Mouse (Mus musculus): ENCODE data around the gene Chrnb2. TPM values are rescaled to one million over a fixed set of nuclear protein-coding genes. Genes with fewer than 3 reads are reported as not detected.

The Chrnb2 gene
- polyA plus RNA-seq, 1 experiment from 2014 or later = 0.27 TPM

DNA sequence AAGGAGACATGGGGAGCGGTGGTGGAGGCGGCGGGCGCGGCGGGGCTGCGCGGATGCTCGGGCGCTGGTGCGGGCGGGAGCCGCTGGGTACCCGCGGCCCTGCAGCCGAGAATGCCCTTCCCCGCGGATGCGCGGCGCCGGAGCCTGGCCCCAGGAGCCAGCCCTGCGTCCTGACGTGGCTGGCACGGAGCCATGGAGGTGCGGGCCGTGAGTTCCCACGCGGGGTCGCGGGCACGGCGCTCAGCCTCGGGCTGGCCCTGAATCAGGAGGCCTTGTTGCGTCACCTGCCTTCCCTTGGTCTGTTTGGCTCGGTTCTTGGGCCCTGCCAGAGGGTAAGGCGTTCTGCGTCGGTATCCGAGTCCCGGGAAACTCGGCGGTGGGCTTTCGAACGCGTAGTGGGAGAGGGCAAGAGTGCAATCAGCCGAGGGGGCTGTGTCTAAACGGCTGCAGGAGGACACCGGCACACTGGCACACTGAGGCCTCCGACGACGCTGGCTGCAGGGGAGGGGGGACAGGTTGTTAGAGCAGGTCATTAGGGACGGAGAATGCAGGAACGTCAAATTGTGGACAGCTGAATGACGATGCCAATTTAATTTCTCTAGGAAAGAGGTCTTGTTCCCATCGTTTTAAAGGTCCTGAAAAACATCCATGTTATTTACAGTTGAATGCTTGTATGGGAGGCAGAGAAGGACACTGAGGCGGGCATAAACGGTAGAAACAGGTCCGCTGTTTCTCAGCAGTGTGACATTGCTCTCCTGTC lies 49.0 kb downstream of the Chrnb2 start:
- Histone ChIP-seq H3K9me3 (replicated peaks; ENCODE audit: control insufficient read depth, low read length) (no peaks in the 10 kb centered on the region), H3K9ac (ENCODE audit: low read depth, low read length) (peak overlapping the region; percentile 87), H3K36me3 (ENCODE audit: control insufficient read depth, insufficient read depth, low read length) (no peaks in the 10 kb centered on the region), H3K4me3 (ENCODE audit: low read depth, low read length) (peak overlapping the region; percentile 97), H3K27ac (ENCODE audit: low read depth, low read length) (peak overlapping the region; percentile 71; the same call in 1 of the 2 replicates), H3K4me1 (ENCODE audit: control insufficient read depth, insufficient read depth, low read length) (peaks cover 11% of the 10 kb centered on the region), H3K4me2 (peak overlapping the region; percentile 97), H3K27me3 (ENCODE audit: control insufficient read depth, insufficient read depth, low read length) (no peaks in the 10 kb centered on the region)
- 2% methylated on average over 59 of the region's 59 CpGs for WGBS (ENCODE audit: insufficient replicate concordance)
- peak; percentile 47 for ATAC-seq (replicated peaks; ENCODE audit: insufficient number of reproducible peaks, low FRiP score, low TSS enrichment)

DNA sequence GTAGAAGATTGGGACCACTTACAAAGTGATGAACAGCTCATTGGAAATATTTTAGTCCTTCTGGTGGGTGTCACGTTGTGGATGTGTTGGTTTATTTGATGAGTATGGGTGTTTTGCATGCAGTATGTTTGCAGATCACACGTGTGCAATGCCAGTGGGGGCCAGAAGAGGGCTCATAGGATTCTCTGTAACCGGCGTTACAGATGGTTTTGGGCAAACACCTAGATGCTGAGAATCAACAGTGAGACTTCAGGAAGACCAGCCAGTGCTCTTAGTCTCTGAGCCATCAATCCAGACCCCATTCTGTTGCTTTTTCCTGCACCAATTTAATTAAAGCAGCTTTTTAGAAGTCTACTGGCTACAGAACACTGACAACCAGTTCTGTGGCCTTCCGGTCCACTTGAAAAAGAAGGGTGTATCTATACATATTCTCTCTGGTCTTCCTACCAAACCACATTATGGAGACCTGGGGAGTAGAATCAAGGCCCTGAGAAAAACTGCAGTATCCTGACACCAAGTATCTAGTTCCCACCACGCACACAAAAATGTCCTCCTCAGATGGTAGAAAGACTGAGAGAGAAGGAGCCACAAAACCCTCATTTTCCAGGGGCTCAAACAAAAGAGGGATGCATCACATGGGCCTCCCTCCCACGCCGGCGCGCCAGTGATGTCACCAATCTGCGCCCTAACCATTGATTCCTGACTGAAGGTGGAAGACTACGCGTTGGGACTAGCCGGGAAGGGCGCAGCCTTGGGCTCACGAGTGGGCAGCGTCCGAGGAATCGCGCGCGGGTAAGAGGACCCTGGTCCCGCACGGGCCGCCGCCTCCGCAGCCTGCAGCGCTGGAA lies 49.8 kb downstream of the Chrnb2 start, which contains the start of gene Adar:
Adar (plus strand) TSS at position 664 of the 848 bp plus-strand sequence.
- peak within 1 kb of the TSS; percentile 97 for H3K4me2 ChIP-seq
- H3K36me3 ChIP-seq (ENCODE audit: control insufficient read depth, insufficient read depth, low read length) = no peaks in the 10 kb centered on the region
- peak within 1 kb of the TSS; percentile 71; the same call in 1 of the 2 replicates for H3K27ac ChIP-seq (ENCODE audit: low read depth, low read length)
- H3K9me3 ChIP-seq (replicated peaks; ENCODE audit: control insufficient read depth, low read length) = no peaks in the 10 kb centered on the region
- ATAC-seq (replicated peaks; ENCODE audit: insufficient number of reproducible peaks, low FRiP score, low TSS enrichment) = peak; percentile 60; the same call in 1 of the 2 replicates
- H3K4me1 ChIP-seq (ENCODE audit: control insufficient read depth, insufficient read depth, low read length) = peaks cover 11% of the 10 kb centered on the region
- H3K9ac ChIP-seq (ENCODE audit: low read depth, low read length) = peak within 1 kb of the TSS; percentile 87
- H3K27me3 ChIP-seq (ENCODE audit: control insufficient read depth, insufficient read depth, low read length) = no peaks in the 10 kb centered on the region
- peak within 1 kb of the TSS; percentile 97 for H3K4me3 ChIP-seq (ENCODE audit: low read depth, low read length)
- 6% methylated on average over 28 of the region's 28 CpGs for WGBS (ENCODE audit: insufficient replicate concordance)

DNA sequence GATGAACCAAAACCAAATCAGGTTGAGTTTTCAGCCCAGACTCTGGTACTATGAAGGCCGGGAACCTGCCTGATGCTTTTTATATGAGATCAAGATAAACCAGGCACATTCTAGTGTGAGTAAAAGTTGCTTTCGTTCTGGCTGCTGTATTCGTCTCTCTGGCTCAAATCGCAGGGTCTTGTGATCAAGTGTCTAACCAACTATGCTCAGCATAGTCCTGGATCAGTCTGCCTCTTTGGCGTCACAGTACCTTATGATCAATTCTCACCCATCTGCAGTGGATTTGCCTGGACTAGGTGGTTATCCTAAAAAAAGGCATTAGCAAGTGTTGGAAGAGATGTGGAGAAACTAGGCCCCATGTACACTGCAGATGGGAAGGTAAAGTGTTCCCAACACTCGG lies 60.4 kb downstream of the Chrnb2 start:
- H3K27me3 ChIP-seq (ENCODE audit: control insufficient read depth, insufficient read depth, low read length) = no peaks in the 10 kb centered on the region

DNA sequence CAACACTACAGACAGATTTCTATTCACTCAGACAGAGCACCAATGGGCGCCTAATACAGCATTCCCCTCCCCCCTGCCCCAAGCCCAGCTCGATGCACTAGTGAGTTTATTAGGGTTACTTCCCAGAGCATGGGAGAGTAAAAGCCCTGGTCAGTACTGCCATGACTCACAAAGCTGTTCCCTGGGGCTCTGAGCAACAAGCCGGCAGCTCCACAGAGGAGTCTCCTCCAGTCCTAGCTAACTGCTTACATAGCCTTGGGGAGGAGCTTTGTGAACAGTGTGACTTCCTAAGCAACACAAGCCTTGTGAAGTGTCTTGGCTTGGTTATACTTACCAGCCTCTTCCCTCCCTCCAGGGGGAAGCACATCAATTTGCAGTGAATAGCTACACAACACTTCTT lies 60.8 kb downstream of the Chrnb2 start:
- 48% methylated on average over 3 of the region's 3 CpGs for WGBS (ENCODE audit: insufficient replicate concordance)
- Histone ChIP-seq H3K4me1 (ENCODE audit: control insufficient read depth, insufficient read depth, low read length) (no peaks in the 10 kb centered on the region), H3K4me2 (no peak overlapping the region), H3K4me3 (ENCODE audit: low read depth, low read length) (no peak overlapping the region), H3K36me3 (ENCODE audit: control insufficient read depth, insufficient read depth, low read length) (no peaks in the 10 kb centered on the region), H3K9me3 (replicated peaks; ENCODE audit: control insufficient read depth, low read length) (no peaks in the 10 kb centered on the region), H3K27ac (ENCODE audit: low read depth, low read length) (no peak overlapping the region), H3K9ac (ENCODE audit: low read depth, low read length) (no peak overlapping the region), H3K27me3 (ENCODE audit: control insufficient read depth, insufficient read depth, low read length) (no peaks in the 10 kb centered on the region)
- ATAC-seq (replicated peaks; ENCODE audit: insufficient number of reproducible peaks, low FRiP score, low TSS enrichment) = no peak

More for the DNA sequence above, 60.4 kb downstream of the Chrnb2 start:
- no peak for ATAC-seq (replicated peaks; ENCODE audit: insufficient number of reproducible peaks, low FRiP score, low TSS enrichment)
- H3K9ac ChIP-seq (ENCODE audit: low read depth, low read length) = no peak overlapping the region
- 71% methylated on average over 6 of the region's 6 CpGs for WGBS (ENCODE audit: insufficient replicate concordance)
- no peaks in the 10 kb centered on the region for H3K4me1 ChIP-seq (ENCODE audit: control insufficient read depth, insufficient read depth, low read length)
- H3K36me3 ChIP-seq (ENCODE audit: control insufficient read depth, insufficient read depth, low read length) = no peaks in the 10 kb centered on the region
- no peak overlapping the region for H3K4me2 ChIP-seq
- no peaks in the 10 kb centered on the region for H3K9me3 ChIP-seq (replicated peaks; ENCODE audit: control insufficient read depth, low read length)
- no peak overlapping the region for H3K27ac ChIP-seq (ENCODE audit: low read depth, low read length)
- no peak overlapping the region for H3K4me3 ChIP-seq (ENCODE audit: low read depth, low read length)

DNA sequence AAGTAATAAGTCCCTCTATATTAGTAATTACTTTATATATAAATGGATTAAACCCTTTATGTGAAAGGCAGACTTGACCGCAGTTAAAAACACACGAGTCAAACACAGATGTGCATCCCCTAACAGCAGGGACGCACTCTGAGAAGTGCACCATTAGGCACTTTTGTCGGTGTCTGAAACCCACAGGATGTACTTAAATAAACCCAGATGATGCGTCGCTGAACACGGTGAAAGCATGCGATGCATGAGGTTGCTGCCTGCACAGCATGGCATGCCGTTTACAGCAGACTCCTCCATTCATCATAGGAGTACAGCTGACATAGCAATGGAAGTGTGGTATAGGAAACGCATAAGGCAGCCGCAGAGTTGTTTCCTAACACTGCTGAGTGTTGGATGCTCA lies 64.0 kb downstream of the Chrnb2 start:
- Histone ChIP-seq H3K4me1 (ENCODE audit: control insufficient read depth, insufficient read depth, low read length) (no peaks in the 10 kb centered on the region), H3K36me3 (ENCODE audit: control insufficient read depth, insufficient read depth, low read length) (no peaks in the 10 kb centered on the region), H3K9ac (ENCODE audit: low read depth, low read length) (no peak overlapping the region), H3K27me3 (ENCODE audit: control insufficient read depth, insufficient read depth, low read length) (no peaks in the 10 kb centered on the region), H3K4me3 (ENCODE audit: low read depth, low read length) (no peak overlapping the region), H3K9me3 (replicated peaks; ENCODE audit: control insufficient read depth, low read length) (no peaks in the 10 kb centered on the region), H3K27ac (ENCODE audit: low read depth, low read length) (no peak overlapping the region), H3K4me2 (no peak overlapping the region)
- 81% methylated on average over 11 of the region's 11 CpGs for WGBS (ENCODE audit: insufficient replicate concordance)
- no peak for ATAC-seq (replicated peaks; ENCODE audit: insufficient number of reproducible peaks, low FRiP score, low TSS enrichment)

DNA sequence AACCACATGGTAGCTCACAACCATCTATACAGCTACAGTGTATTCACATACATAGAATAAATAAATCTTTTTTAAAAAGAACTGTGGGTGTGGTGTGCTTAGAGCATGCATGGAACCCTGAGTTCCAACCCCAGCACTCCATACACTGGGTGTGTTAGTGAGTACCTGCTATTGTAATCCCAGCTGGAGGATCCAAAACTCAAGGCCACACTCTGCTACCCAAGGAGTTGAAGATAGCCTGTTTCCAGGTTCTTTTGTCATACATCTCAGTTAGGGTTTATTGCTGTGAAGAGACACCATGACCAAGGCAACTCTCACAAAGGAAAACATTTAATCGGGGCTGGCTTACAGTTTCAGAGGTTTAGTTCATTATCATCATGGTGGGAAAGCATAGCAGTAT lies 65.5 kb downstream of the Chrnb2 start:
- no peak overlapping the region for H3K27ac ChIP-seq (ENCODE audit: low read depth, low read length)
- 90% methylated on average over 1 of the region's 1 CpGs for WGBS (ENCODE audit: insufficient replicate concordance)
- H3K4me3 ChIP-seq (ENCODE audit: low read depth, low read length) = no peak overlapping the region
- H3K27me3 ChIP-seq (ENCODE audit: control insufficient read depth, insufficient read depth, low read length) = no peaks in the 10 kb centered on the region
- H3K9ac ChIP-seq (ENCODE audit: low read depth, low read length) = no peak overlapping the region
- no peaks in the 10 kb centered on the region for H3K36me3 ChIP-seq (ENCODE audit: control insufficient read depth, insufficient read depth, low read length)
- ATAC-seq (replicated peaks; ENCODE audit: insufficient number of reproducible peaks, low FRiP score, low TSS enrichment) = no peak
- no peak overlapping the region for H3K4me2 ChIP-seq
- H3K4me1 ChIP-seq (ENCODE audit: control insufficient read depth, insufficient read depth, low read length) = no peaks in the 10 kb centered on the region
- H3K9me3 ChIP-seq (replicated peaks; ENCODE audit: control insufficient read depth, low read length) = no peaks in the 10 kb centered on the region

Other genes starting within 250 kb of the Chrnb2 start
- gene Kcnn3, start 244.5 kb downstream of the Chrnb2 start, polyA plus RNA-seq (2014; fragmentation: Nextera tagmentation; extraction: Ambion mirVana) = 0.73 and 0.99 TPM in 2 replicates
- 6.6 and 10.9 TPM in 2 replicates for gene Adar, start 49.6 kb downstream of the Chrnb2 start, polyA plus RNA-seq (2014; fragmentation: Nextera tagmentation; extraction: Ambion mirVana)
- gene Ube2q1, start 9.0 kb upstream of the Chrnb2 start, polyA plus RNA-seq (2014; fragmentation: Nextera tagmentation; extraction: Ambion mirVana) = 14.4 TPM in 2 replicates
- 6.7 and 6.9 TPM in 2 replicates for gene She, start 66.7 kb upstream of the Chrnb2 start, polyA plus RNA-seq (2014; fragmentation: Nextera tagmentation; extraction: Ambion mirVana)
- gene Il6ra, start 148.6 kb upstream of the Chrnb2 start, polyA plus RNA-seq (2014; fragmentation: Nextera tagmentation; extraction: Ambion mirVana) = 0.08 and 0.23 TPM in 2 replicates
- 11.2 and 13.8 TPM in 2 replicates for gene Atp8b2, start 198.9 kb upstream of the Chrnb2 start, polyA plus RNA-seq (2014; fragmentation: Nextera tagmentation; extraction: Ambion mirVana)
- 91.0 and 101 TPM in 2 replicates for gene Hax1, start 234.1 kb upstream of the Chrnb2 start, polyA plus RNA-seq (2014; fragmentation: Nextera tagmentation; extraction: Ambion mirVana)